Mouse (Mus musculus): Measurements from ENCODE around the gene Gast.

DNA sequence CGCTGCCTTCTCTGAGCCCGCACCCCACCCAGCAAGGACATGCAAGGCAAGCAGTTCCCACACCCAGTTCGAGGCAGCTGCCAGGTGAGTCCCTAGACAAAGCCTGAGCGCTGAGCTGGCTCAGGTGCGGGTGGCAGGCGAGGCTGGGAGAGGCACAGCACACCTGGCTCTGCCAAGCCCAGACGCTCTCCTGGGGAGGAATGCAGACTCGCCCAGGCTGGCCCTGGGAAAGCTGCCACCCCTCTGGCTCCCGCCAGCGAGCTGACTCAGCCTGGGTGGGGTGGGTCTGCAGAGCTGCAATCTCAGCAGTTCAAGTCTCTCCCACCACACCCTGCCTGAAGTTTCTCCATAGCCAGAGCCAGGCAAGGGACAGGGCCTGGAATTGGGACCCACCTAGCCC lies 47.2 kb upstream of the Gast start:
- TF ChIP-seq CTCF (IDR thresholded peaks at IDR 0.05; ENCODE audit: borderline replicate concordance, extremely low read depth, insufficient read depth, insufficient read length) (no peak), POLR2A (IDR thresholded peaks at IDR 0.05; ENCODE audit: borderline replicate concordance, extremely low read depth, insufficient read depth, insufficient read length, poor library complexity, severe bottlenecking) (no peak)
